Mouse (Mus musculus) hindbrain, embryonic 16.5 days (tissue): ENCODE results near the gene Gramd2. TPM values are rescaled to one million over a fixed set of nuclear protein-coding genes. Genes with fewer than 3 reads are reported as not detected.

Experiments used
- ATAC-seq: fragments of 200-750 bp; cut with Nextera tagmentation; 2 replicates; pipeline ENCODE4 v1.8.0; 2017; ENCODE audit warnings: moderate TSS enrichment, moderate library complexity
- H3K27ac ChIP-seq: fragments of 300-500 bp; sonication (generic); 2 replicates; pipeline ENCODE4 v1.5.1; 2014; ENCODE audit warnings: low read depth, mild to moderate bottlenecking, control low read depth, low read length, moderate library complexity
- H3K27me3 ChIP-seq: fragments of 300-500 bp; sonication (generic); replicated peaks from 2 replicates; pipeline ENCODE4 v1.6.1; 2014; ENCODE audit warnings: low read length; ENCODE audit not compliant: control insufficient read depth, insufficient read depth
- H3K36me3 ChIP-seq: fragments of 300-500 bp; sonication (generic); 2 replicates; pipeline ENCODE4 v1.6.1; 2014; ENCODE audit warnings: mild to moderate bottlenecking, low read length, moderate library complexity, mixed read lengths; ENCODE audit not compliant: control insufficient read depth, insufficient read depth
- H3K4me1 ChIP-seq: fragments of 300-500 bp; sonication (generic); 2 replicates; pipeline ENCODE4 v1.6.1; 2014; ENCODE audit warnings: low read depth, low read length; ENCODE audit not compliant: control insufficient read depth, insufficient read depth
- H3K4me2 ChIP-seq: fragments of 300-500 bp; sonication (generic); 2 replicates; pipeline ENCODE4 v1.6.1; 2014; ENCODE audit warnings: mild to moderate bottlenecking, low read length, control low read depth, moderate library complexity
- H3K4me3 ChIP-seq: fragments of 300-500 bp; sonication (generic); 2 replicates; pipeline ENCODE4 v1.5.1; 2014; ENCODE audit warnings: mild to moderate bottlenecking, low read length, control low read depth, moderate library complexity
- H3K9ac ChIP-seq: fragments of 300-500 bp; sonication (generic); 2 replicates; pipeline ENCODE4 v1.6.1; 2014; ENCODE audit warnings: low read depth, mild to moderate bottlenecking, control low read depth, low read length, moderate library complexity
- H3K9me3 ChIP-seq: fragments of 300-500 bp; sonication (generic); 2 replicates; pipeline ENCODE4 v1.6.1; 2014; ENCODE audit warnings: mild to moderate bottlenecking, low read length, moderate library complexity; ENCODE audit not compliant: control insufficient read depth
- WGBS: fragments of 180-500 bp; shearing (Covaris S2); extraction: QIAGEN DNeasy Blood & Tissue Kit; methylation state at CpG from one replicate; pipeline ENCODE4 v1.1.7; 2014; 5-methylcytosine and 5-hydroxymethylcytosine counted together
- polyA plus RNA-seq: library from polyadenylated mRNA; unstranded; fragments of >200 nt; fragmentation: Nextera tagmentation; extraction: Ambion mirVana; gene quantifications from 2 replicates; pipeline ENCODE4 v1.2.1, GENCODE M21; 2015

Gene Gramd2
- polyA plus RNA-seq: 5.4 and 5.6 TPM in 2 replicates

DNA sequence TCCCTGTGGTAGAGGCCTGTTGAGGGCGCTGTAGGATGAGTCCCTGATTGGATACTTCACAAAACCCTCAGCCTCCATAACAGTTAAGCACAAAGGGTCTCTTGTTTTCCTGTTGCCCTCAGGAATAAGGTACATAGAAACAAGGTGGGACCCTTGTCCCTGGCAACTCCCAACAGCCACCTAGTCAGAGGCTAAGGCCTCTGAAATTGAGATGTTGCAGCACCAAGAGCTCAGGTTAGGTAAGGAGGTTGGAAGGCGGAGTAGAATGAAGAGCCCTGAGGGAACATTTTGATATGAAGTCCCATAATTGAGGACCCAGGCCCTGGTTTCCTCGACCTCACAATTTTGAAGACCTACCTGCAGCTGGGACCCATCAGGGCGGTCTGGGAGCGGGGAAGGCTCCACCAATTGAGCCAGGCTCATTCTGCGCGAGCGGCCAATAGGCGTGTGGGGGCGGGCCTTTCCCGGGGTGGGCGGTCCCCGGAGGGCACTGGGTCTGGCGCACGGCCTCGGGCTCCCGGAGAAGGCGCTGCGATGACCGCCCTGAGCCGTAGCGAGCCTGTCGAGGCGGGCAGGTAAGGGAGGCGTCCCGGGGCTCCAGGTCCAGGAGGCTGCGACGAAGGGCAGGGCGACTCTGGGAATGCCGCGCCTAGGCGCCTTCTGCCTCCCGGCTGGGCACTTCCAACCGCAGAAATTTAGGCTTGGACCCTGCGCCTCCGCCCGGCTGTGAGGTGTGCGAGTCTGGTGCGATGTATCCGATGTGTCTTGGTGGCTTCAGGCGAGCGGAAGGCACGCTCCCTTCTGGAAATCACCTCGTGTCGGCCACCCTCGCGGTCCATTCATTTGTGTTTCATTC is at the start of gene Gramd2:
Gene Gramd2 (plus strand): TSS at position 467 of the 856 bp plus-strand sequence.
- peak; percentile 95 for ATAC-seq
- 2% methylated on average over 44 of the region's 47 CpGs for WGBS
- H3K4me2 ChIP-seq: peak within 1 kb of the TSS; percentile 94
- peaks cover 31% of the 10 kb centered on the region for H3K36me3 ChIP-seq
- H3K27ac ChIP-seq: peak within 1 kb of the TSS; percentile 44; the same call in 1 of the 2 replicates
- peak within 1 kb of the TSS; percentile 74 for H3K9ac ChIP-seq
- H3K9me3 ChIP-seq: no peaks in the 10 kb centered on the region
- no peaks in the 10 kb centered on the region; the same call in 1 of the 2 replicates for H3K27me3 ChIP-seq
- H3K4me3 ChIP-seq: peak within 1 kb of the TSS; percentile 68
- H3K4me1 ChIP-seq: peaks cover 10% of the 10 kb centered on the region; the same call in 1 of the 2 replicates

DNA sequence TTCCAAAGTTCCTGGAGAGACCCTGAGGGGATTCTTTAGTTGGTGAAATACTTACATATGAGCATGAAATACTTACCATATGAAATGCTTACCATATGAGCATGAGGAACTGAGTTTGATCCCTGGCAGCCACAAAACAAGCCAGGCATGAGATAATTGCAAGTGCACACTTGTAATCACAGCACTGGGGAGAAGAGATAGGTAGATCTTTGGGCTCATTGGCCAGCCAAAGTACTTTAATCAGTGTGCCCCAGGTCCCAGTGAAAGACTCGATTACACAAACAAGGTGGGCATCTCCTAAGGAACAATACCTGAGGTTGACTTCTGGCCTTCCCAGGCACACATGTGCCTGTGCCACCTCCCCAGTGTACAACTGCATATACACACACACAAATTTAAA is 41.6 kb upstream of the Gramd2 start:
- Histone ChIP-seq H3K4me1 (no peaks in the 10 kb centered on the region), H3K36me3 (peaks cover 49% of the 10 kb centered on the region), H3K4me2 (no peak overlapping the region), H3K27ac (no peak overlapping the region), H3K27me3 (no peaks in the 10 kb centered on the region), H3K9ac (no peak overlapping the region), H3K4me3 (no peak overlapping the region), H3K9me3 (no peaks in the 10 kb centered on the region)
- no peak for ATAC-seq
- 87% methylated on average over 1 of the region's 1 CpGs for WGBS

DNA sequence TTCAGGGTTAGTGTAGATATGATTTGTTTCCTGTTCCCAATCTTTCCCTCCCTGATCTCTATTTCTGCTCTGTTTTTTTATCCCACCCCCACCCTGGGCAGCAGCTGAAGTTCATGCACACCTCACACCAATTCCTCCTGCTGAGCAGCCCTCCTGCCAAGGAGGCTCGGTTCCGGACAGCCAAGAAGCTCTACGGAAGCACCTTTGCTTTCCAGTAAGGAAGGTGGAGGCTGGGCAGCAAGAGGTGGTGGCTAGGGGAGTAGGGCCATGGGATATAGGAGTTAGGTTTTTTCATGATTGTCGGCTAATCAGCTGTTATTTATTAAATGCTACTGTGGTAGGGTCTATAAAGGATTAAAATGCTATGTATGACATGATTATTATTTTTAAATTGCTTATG is 40.0 kb upstream of the Gramd2 start:
- H3K9me3 ChIP-seq: no peaks in the 10 kb centered on the region
- no peaks in the 10 kb centered on the region for H3K27me3 ChIP-seq
- no peak for ATAC-seq
- H3K4me1 ChIP-seq: no peaks in the 10 kb centered on the region
- peaks cover 40% of the 10 kb centered on the region for H3K36me3 ChIP-seq
- no peak overlapping the region for H3K27ac ChIP-seq
- 90% methylated on average over 4 of the region's 4 CpGs for WGBS
- no peak overlapping the region for H3K4me3 ChIP-seq
- no peak overlapping the region for H3K4me2 ChIP-seq
- H3K9ac ChIP-seq: no peak overlapping the region

DNA sequence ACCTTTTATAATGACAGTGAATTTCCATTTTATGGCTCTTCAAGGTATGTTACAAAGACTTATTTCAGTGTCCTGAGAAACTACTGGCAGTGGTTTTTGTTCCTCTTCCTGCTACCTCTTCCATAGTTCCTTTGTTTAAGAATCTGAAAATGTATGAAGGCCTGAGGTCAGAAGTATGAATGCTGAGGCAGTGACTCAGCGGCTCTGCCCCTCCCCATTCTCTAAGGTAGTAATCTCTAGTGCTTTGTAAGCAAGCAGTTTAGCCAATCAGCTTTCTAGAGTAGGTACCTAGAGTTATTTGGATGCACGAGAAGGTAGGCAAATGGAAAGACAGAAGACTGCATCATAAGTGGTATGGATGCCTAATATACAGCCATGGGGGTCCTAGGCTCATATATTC is 38.6 kb upstream of the Gramd2 start:
- Histone ChIP-seq H3K27ac (no peak overlapping the region), H3K4me1 (no peaks in the 10 kb centered on the region), H3K27me3 (no peaks in the 10 kb centered on the region), H3K36me3 (peaks cover 32% of the 10 kb centered on the region), H3K9ac (no peak overlapping the region), H3K9me3 (no peaks in the 10 kb centered on the region), H3K4me3 (no peak overlapping the region), H3K4me2 (no peak overlapping the region)
- WGBS: 86% methylated on average over 2 of the region's 2 CpGs
- no peak for ATAC-seq

DNA sequence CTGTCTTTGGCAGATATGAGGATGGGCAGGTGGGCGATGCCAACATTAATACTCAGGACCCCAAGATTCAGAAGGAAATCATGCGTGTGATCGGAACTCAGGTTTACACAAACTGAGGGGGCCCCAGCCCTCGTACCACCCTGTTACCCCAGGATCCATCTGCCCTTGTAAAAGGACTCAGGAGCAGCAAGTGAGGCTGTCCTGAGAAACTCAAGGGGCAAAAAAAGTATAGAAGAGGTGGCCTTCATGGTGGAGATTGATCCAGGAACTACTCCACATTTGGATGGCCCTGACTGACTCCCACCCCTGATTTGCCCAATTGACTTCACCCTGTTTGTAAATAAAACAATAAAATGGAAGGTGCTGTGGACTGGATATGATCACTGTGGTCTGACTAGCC is 30.0 kb upstream of the Gramd2 start:
- H3K9ac ChIP-seq: no peak overlapping the region
- H3K4me3 ChIP-seq: no peak overlapping the region
- H3K27ac ChIP-seq: no peak overlapping the region
- peaks cover 22% of the 10 kb centered on the region for H3K36me3 ChIP-seq
- H3K27me3 ChIP-seq: no peaks in the 10 kb centered on the region
- H3K4me2 ChIP-seq: no peak overlapping the region
- no peak for ATAC-seq
- no peaks in the 10 kb centered on the region for H3K4me1 ChIP-seq
- WGBS: 96% methylated on average over 4 of the region's 4 CpGs
- no peaks in the 10 kb centered on the region for H3K9me3 ChIP-seq

DNA sequence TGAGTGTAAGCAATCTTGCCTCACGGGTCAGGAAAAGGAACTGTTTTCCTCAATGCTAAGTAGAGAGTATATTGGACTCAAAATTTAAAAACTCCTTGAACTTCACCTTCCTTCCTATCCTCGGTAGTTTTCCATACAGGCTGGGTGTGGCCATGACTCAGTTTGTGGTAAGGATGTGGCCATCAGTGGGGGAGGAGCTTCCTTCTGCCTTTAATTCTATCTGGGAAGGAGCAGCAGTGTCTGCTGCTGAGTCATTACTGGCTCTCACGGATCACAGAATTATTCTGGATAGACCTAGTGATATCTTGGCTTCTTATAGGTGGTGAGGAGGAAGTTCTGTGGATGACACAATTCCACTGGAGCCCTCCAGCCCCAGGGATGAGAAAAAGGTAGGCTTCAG is 26.6 kb upstream of the Gramd2 start:
- no peak overlapping the region for H3K27ac ChIP-seq
- no peak overlapping the region for H3K4me3 ChIP-seq
- H3K9ac ChIP-seq: no peak overlapping the region
- no peaks in the 10 kb centered on the region for H3K27me3 ChIP-seq
- no peak overlapping the region for H3K4me2 ChIP-seq
- peaks cover 21% of the 10 kb centered on the region for H3K36me3 ChIP-seq
- H3K9me3 ChIP-seq: no peaks in the 10 kb centered on the region
- no peak for ATAC-seq
- no peaks in the 10 kb centered on the region; the same call in 1 of the 2 replicates for H3K4me1 ChIP-seq
- 30% methylated on average over 3 of the region's 3 CpGs for WGBS

DNA sequence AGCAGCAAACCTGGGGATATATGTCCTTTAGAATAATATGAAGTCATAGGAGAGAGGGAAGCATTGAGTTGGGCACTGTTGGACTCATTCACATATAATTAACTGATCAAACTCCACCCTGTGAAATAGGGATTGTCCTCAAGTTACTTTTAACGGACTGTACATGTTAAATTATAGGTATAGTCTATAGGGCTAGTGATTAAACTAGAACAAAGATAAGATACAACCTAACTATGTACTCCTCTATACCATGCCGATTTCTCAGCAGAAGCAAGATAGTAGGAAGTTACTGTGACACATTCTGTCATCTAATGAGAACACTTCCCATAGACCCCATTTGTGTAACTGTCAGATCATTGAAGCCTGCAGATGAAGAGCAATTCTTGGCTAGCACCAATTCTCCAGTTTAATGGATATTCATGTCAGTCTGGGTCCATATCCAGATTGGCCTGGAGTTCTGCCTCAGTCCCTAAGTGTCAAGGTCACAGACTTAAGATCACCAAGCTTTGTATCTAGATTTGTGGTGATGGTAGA is 25.4 kb upstream of the Gramd2 start:
- H3K4me1 ChIP-seq: peaks cover 10% of the 10 kb centered on the region
- H3K27ac ChIP-seq: no peak overlapping the region
- no peak overlapping the region for H3K4me3 ChIP-seq
- H3K9me3 ChIP-seq: no peaks in the 10 kb centered on the region
- WGBS: 89% methylated on average over 2 of the region's 2 CpGs
- peaks cover 10% of the 10 kb centered on the region for H3K36me3 ChIP-seq
- no peak overlapping the region for H3K9ac ChIP-seq
- no peaks in the 10 kb centered on the region for H3K27me3 ChIP-seq
- no peak overlapping the region for H3K4me2 ChIP-seq
- no peak for ATAC-seq

DNA sequence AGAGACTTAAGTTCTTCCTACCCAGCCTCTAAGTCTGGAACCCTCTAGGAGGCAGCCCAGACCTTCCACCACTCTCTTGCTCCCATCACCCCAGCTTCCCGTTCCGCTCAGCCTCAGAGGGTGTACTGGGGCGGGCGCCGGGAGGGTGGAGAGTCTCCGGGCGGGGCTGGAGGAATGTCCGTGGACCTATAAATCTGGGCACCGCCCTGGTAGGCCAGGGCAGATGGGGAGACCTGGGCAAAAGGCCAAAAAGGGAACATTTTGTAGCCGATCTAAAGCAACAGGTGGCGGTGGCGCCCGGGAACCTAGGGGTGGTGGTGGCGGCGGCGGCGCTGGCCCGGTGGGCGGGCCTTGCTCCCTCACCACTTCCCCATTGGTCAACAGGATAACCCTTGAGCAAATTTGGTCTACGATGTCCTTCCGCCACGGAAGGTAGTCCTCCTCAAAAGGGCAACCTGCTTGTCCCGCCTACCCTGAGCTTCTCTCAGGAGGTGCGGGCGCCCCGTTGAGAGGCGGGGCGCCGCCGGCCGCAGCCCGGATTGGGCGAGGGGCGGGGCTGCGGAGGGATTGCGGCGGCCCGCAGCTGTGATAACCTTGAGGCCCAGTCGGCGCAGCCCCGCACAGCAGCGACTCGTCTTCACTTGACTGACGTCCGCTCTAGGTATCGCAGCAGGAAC is 23.8 kb upstream of the Gramd2 start, which contains the start of gene Pkm:
Gene Pkm (plus strand): TSS at position 411 of the 677 bp plus-strand sequence.
- no peaks in the 10 kb centered on the region for H3K9me3 ChIP-seq
- H3K4me3 ChIP-seq: peak within 1 kb of the TSS; percentile 77
- peaks cover 26% of the 10 kb centered on the region for H3K4me1 ChIP-seq
- under 1% methylated on average over 46 of the region's 46 CpGs for WGBS
- peaks cover 2% of the 10 kb centered on the region; the same call in 1 of the 2 replicates for H3K36me3 ChIP-seq
- peak within 1 kb of the TSS; percentile 97 for H3K27ac ChIP-seq
- ATAC-seq: peak; percentile 93
- peak within 1 kb of the TSS; percentile 75 for H3K4me2 ChIP-seq
- no peaks in the 10 kb centered on the region for H3K27me3 ChIP-seq
- peak within 1 kb of the TSS; percentile 90 for H3K9ac ChIP-seq
